Mouse (Mus musculus) ES-Bruce4 (cell line): Measurements from ENCODE around the gene Dclre1c.

Experiments
- CTCF ChIP-seq: IDR thresholded peaks from one replicate; pipeline ENCODE4 v1.8.1; 2011; ENCODE audit warnings: low read depth, low read length
- EP300 ChIP-seq: IDR thresholded peaks from 2 replicates; pipeline ENCODE4 v1.6.1; 2011; ENCODE audit warnings: low read depth, low read length; ENCODE audit not compliant: insufficient read depth

DNA sequence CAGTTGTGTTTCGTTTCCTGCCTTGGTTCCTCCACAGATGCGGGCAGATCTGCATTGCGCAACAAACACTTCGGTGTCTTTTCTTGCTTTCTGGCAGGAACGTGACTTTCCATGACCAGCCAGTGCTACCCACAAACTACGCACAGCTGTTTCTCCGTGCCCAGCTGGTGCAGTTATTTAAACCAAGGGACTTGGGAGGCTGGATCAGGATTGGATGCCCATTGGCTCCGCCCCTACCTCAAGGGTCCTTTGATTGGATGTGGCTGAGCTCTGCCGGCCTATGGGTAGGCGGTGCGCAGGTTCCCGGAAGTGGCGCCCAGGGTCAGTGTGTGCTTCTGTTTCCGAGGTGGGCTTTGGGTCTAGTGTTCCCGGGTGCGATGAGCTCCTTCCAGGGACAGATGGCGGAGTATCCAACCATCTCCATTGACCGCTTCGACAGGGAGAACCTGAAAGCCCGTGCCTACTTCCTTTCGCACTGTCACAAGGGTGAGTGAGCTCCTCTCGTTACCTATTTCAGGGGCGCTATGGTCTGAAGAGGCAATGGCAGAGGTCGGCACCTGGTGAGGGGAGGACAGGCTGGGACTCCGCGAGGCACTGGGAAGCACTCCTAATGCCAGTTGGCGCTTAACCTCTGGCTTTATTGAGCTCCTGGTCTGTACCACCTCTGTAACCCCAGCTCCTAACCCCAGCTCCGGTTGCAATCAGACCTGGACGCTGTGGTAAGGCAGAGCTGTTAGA lies at the start of gene Dclre1c:
- TF ChIP-seq EP300 (no peak), CTCF (no peak)
